Mouse (Mus musculus) CH12.LX (cell line): ENCODE measurements around the gene Zbtb39. TPM values are rescaled to one million over a fixed set of nuclear protein-coding genes. Genes with fewer than 3 reads are reported as not detected.
A peak's percentile ranks its signal among the peaks of the same experiment; 100 is the strongest.

Source experiments
- DNase-seq: peaks from one replicate; pipeline ENCODE4 v3.0.0-alpha.2; 2013; ENCODE audit errors: extremely low read depth
- H3K27ac ChIP-seq: 2 replicates; pipeline ENCODE4 v1.5.1; 2012; ENCODE audit warnings: low read depth, mild to moderate bottlenecking, control low read depth, moderate library complexity; ENCODE audit not compliant: insufficient read depth
- H3K27me3 ChIP-seq: replicated peaks from 2 replicates; pipeline ENCODE3; 2012; ENCODE audit warnings: inconsistent platforms
- H3K36me3 ChIP-seq, 2 experiments: replicated peaks in 1 of 2; 2 replicates each; pipeline versions ENCODE3 to v1.6.1; 2012; ENCODE audit warnings: inconsistent platforms in 1 of 2, low read length in 1 of 2, mild to moderate bottlenecking in 1 of 2, mixed read lengths in 1 of 2, moderate library complexity in 1 of 2; ENCODE audit not compliant: control insufficient read depth in 1 of 2, insufficient read depth in 1 of 2
- H3K4me1 ChIP-seq, 2 experiments: 2 replicates each; pipeline ENCODE4 v1.6.1; 2012; ENCODE audit warnings: inconsistent platforms in 1 of 2, moderate library complexity in 1 of 2; ENCODE audit not compliant: insufficient read depth in 2 of 2, control insufficient read depth in 1 of 2
- H3K4me2 ChIP-seq: 2 replicates; pipeline ENCODE4 v1.6.1; 2012; ENCODE audit warnings: low read depth, mild to moderate bottlenecking, control low read depth; ENCODE audit not compliant: poor library complexity, insufficient read depth, severe bottlenecking
- H3K4me3 ChIP-seq, 3 experiments: fragments of 150-350 bp in 1 of 3; sonication (generic) in 1 of 3; replicated peaks in 1 of 3; 2 replicates each; pipeline versions ENCODE3 to v1.5.1; 2011 to 2012; ENCODE audit warnings: low read depth in 2 of 3, low read length in 2 of 3, mild to moderate bottlenecking in 2 of 3, moderate library complexity in 2 of 3, control low read depth in 1 of 3, improper control_type of control experiment in 1 of 3, inconsistent platforms in 1 of 3, mixed read lengths in 1 of 3; ENCODE audit not compliant: poor library complexity in 1 of 3
- H3K79me2 ChIP-seq: replicated peaks from 2 replicates; pipeline ENCODE4 v1.6.1; 2012; ENCODE audit warnings: mild to moderate bottlenecking, moderate library complexity; ENCODE audit not compliant: control insufficient read depth, poor library complexity, insufficient read depth, severe bottlenecking; ENCODE audit errors: extremely low read depth
- H3K9ac ChIP-seq: 2 replicates; pipeline ENCODE4 v1.6.1; 2012; ENCODE audit warnings: low read depth, mild to moderate bottlenecking, control low read depth, moderate library complexity; ENCODE audit not compliant: insufficient read depth
- H3K9me3 ChIP-seq: replicated peaks from 2 replicates; pipeline ENCODE3; 2012; ENCODE audit warnings: low read length, inconsistent platforms, mixed read lengths
- CTCF ChIP-seq, 2 experiments: IDR thresholded peaks in 1 of 2; conservative IDR thresholded peaks in 1 of 2; 2 replicates each; pipeline ENCODE4 v1.5.1; 2011 to 2012; ENCODE audit warnings: low read depth in 2 of 2, low read length in 2 of 2, improper control_type of control experiment in 1 of 2, inconsistent platforms in 1 of 2, mild to moderate bottlenecking in 1 of 2, moderate library complexity in 1 of 2
- E2F4 ChIP-seq: IDR thresholded peaks from 2 replicates; pipeline ENCODE4 v1.6.1; 2011; ENCODE audit warnings: low read depth, low read length, improper control_type of control experiment; ENCODE audit not compliant: insufficient replicate concordance
- ELF1 ChIP-seq: IDR thresholded peaks from 2 replicates; pipeline ENCODE4 v1.6.1; 2014; ENCODE audit warnings: low read depth, mild to moderate bottlenecking, inconsistent platforms, low read length, improper control_type of control experiment
- GABPA ChIP-seq: IDR thresholded peaks from 2 replicates; pipeline ENCODE4 v1.6.1; 2012; ENCODE audit warnings: low read depth, low read length, improper control_type of control experiment, inconsistent platforms; ENCODE audit not compliant: insufficient replicate concordance
- IRF4 ChIP-seq: IDR thresholded peaks from 2 replicates; pipeline ENCODE4 v1.6.1; 2014; ENCODE audit warnings: low read depth, mild to moderate bottlenecking, inconsistent platforms, low read length, improper control_type of control experiment
- JUN ChIP-seq: IDR thresholded peaks from 2 replicates; pipeline ENCODE4 v1.6.1; 2011; ENCODE audit warnings: low read depth, mild to moderate bottlenecking, low read length, improper control_type of control experiment, moderate library complexity; ENCODE audit not compliant: insufficient read depth
- JUND ChIP-seq: conservative IDR thresholded peaks from 2 replicates; pipeline ENCODE4 v1.6.1; 2011; ENCODE audit warnings: low read depth, low read length, improper control_type of control experiment
- MAX ChIP-seq: IDR thresholded peaks from 2 replicates; pipeline ENCODE4 v1.6.1; 2011; ENCODE audit warnings: low read length, improper control_type of control experiment
- MAZ ChIP-seq: IDR thresholded peaks from 2 replicates; pipeline ENCODE4 v1.6.1; 2012; ENCODE audit warnings: low read depth, mild to moderate bottlenecking, inconsistent platforms, low read length, improper control_type of control experiment, moderate library complexity
- MXI1 ChIP-seq: IDR thresholded peaks from 2 replicates; pipeline ENCODE4 v1.6.1; 2011; ENCODE audit warnings: mild to moderate bottlenecking, low read depth, low read length, improper control_type of control experiment
- MYC ChIP-seq: IDR thresholded peaks from 2 replicates; pipeline ENCODE4 v1.6.1; 2011; ENCODE audit warnings: low read depth, mild to moderate bottlenecking, improper control_type of control experiment, low read length
- NELFE ChIP-seq: IDR thresholded peaks from 2 replicates; pipeline ENCODE4 v1.6.1; 2011; ENCODE audit warnings: low read depth, low read length, improper control_type of control experiment
- POLR2A ChIP-seq: IDR thresholded peaks from 2 replicates; pipeline ENCODE4 v1.6.1; 2011; ENCODE audit warnings: low read depth, mild to moderate bottlenecking, improper control_type of control experiment, low read length
- POLR2AphosphoS2 ChIP-seq: IDR thresholded peaks from 2 replicates; pipeline ENCODE4 v1.6.1; 2011; ENCODE audit warnings: low read depth, low read length, improper control_type of control experiment
- RAD21 ChIP-seq: IDR thresholded peaks from 2 replicates; pipeline ENCODE4 v1.6.1; 2011; ENCODE audit warnings: low read depth, mild to moderate bottlenecking, low read length, improper control_type of control experiment, moderate library complexity
- RCOR1 ChIP-seq: conservative IDR thresholded peaks from 2 replicates; pipeline ENCODE4 v1.6.1; 2012; ENCODE audit warnings: low read depth, mild to moderate bottlenecking, inconsistent platforms, low read length, improper control_type of control experiment
- SMC3 ChIP-seq: IDR thresholded peaks from 2 replicates; pipeline ENCODE4 v1.6.1; 2011; ENCODE audit warnings: low read depth, low read length, improper control_type of control experiment
- TBP ChIP-seq: conservative IDR thresholded peaks from 2 replicates; pipeline ENCODE4 v1.6.1; 2011; ENCODE audit warnings: low read depth, low read length, improper control_type of control experiment
- TCF12 ChIP-seq: IDR thresholded peaks from 2 replicates; pipeline ENCODE4 v1.6.1; 2014; ENCODE audit warnings: low read depth, mild to moderate bottlenecking, inconsistent platforms, low read length, improper control_type of control experiment
- ZKSCAN1 ChIP-seq: IDR thresholded peaks from 2 replicates; pipeline ENCODE4 v1.6.1; 2012; ENCODE audit warnings: low read depth, inconsistent platforms, low read length, improper control_type of control experiment, borderline replicate concordance
- dilution Hi-C: fragments of 300-500 bp; cut with MboI; formaldehyde crosslinking; loops from 2 replicates; pipeline ENCODE4 v1.14.3; 2020; ENCODE audit warnings: low sequenced_read_pairs; ENCODE audit not compliant: extremely low pct_unique_long_range_greater_than_20kb, extremely low pct_ligation_motif_present
- in situ Hi-C: fragments of 300-500 bp; cut with MboI; formaldehyde crosslinking; loops from 3 replicates; pipeline ENCODE4 v1.14.3; 2019; ENCODE audit warnings: low sequenced_read_pairs, low pct_ligation_motif_present, low pct_unique_long_range_greater_than_20kb, mixed read lengths
- polyA plus RNA-seq: library from polyadenylated mRNA; unstranded; fragments of >175 nt; gene quantifications from 2 replicates; pipeline ENCODE4 v1.2.1, GENCODE M21; 2012; ENCODE audit warnings: low read depth; ENCODE audit not compliant: insufficient read length
- total RNA-seq, 2 experiments: library from RNA; depleted of rRNA; stranded (reverse); fragments of 300-350 nt in 1 of 2; fragments of >200 nt in 1 of 2; gene quantifications; 2 replicates each; pipeline ENCODE4 v1.2.3; 2012 to 2014

Zbtb39 gene
- total and polyA plus RNA-seq, 3 experiments = 1.1 to 5.0 (median 4.2) TPM

GRCm38 (mm10) chr10:127738151-127738882 lies 1.0 kb upstream of the Zbtb39 start:
- Histone ChIP-seq H3K4me1 (peaks cover 5 to 20% of the 10 kb centered on the region in 2 experiments; a peak in 2 of 4 replicates), H3K4me3 (peak overlapping the region in 2 of 3 experiments; percentile 10 to 43), H3K27me3 (peaks cover 16% of the 10 kb centered on the region), H3K9me3 (no peaks in the 10 kb centered on the region), H3K36me3 (peaks cover 21 to 22% of the 10 kb centered on the region in 2 experiments), H3K27ac (no peak overlapping the region), H3K9ac (no peak overlapping the region), H3K79me2 (peaks cover 5% of the 10 kb centered on the region; the same call in 1 of the 2 replicates), H3K4me2 (peak overlapping the region; percentile 39; the same call in 1 of the 2 replicates)
- in situ Hi-C loops = loop anchor here (10.0 to 25.0 kb wide), 3 partner anchors 64 to 199 kb away; no protein-coding TSS in a partner anchor
- peak; percentile 42 for DNase-seq
- dilution Hi-C loops = no loop called here
- TF ChIP-seq RAD21 = peak; percentile 28
- TF ChIP-seq IRF4 = no peak
- TF ChIP-seq E2F4 = no peak
- TF ChIP-seq SMC3 = peak; percentile 41
- TF ChIP-seq CTCF (conservative IDR thresholded peaks at IDR 0.05 in 1 of 2, IDR thresholded peaks at IDR 0.05 in 1 of 2; ENCODE audit: low read depth in 2 of 2, low read length in 2 of 2) = peak; percentile 36 to 67

DNA sequence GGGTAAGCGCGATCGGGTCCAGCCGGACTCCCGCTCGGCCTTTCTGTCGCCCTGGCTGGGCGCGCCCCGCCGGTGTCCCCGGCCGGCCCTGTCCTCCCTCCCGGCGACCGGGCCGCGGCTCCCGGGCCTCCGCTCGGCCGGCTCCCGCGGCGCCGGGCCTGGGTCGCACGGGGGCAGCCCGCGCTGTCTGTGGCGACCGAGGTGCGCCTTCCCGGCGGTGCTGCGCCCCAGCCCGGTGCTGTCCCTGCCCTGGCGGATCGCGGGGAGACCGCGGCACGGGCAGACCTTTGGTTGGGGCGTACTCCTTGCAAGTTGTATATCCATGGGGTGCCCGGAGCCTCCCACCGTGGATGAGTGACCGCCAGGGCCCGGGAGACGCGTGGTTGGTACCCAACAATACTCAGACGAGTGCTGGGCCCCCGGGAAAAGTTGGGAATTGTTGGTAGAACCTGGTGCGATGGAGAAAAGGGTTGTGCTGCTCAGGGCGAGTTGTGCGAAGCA lies 373 bp downstream of the Zbtb39 start:
- Histone ChIP-seq H3K4me1 (peaks cover 5 to 23% of the 10 kb centered on the region in 2 experiments; a peak in 2 of 4 replicates), H3K9me3 (no peaks in the 10 kb centered on the region), H3K27ac (no peak overlapping the region), H3K36me3 (peaks cover 32 to 35% of the 10 kb centered on the region in 2 experiments), H3K4me2 (peak overlapping the region; percentile 51)
- in situ Hi-C loops = loop anchor here (10.0 to 25.0 kb wide), 3 partner anchors 65 to 198 kb away; no protein-coding TSS in a partner anchor
- dilution Hi-C loops = no loop called here
- no peak for TF ChIP-seq MYC
- no peak for TF ChIP-seq POLR2A
- no peak for TF ChIP-seq ZKSCAN1
- TF ChIP-seq TCF12 = no peak
- no peak for TF ChIP-seq SMC3
- no peak for TF ChIP-seq JUND
- TF ChIP-seq, all 38 proteins: peak for 0
- peak; percentile 10 for DNase-seq
- H3K9ac ChIP-seq = peak overlapping the region; percentile 93
- H3K27me3 ChIP-seq = peaks cover 13% of the 10 kb centered on the region
- H3K4me3 ChIP-seq = peak overlapping the region; percentile 49 to 96 (median 83)
- peaks cover 5% of the 10 kb centered on the region; the same call in 1 of the 2 replicates for H3K79me2 ChIP-seq

DNA sequence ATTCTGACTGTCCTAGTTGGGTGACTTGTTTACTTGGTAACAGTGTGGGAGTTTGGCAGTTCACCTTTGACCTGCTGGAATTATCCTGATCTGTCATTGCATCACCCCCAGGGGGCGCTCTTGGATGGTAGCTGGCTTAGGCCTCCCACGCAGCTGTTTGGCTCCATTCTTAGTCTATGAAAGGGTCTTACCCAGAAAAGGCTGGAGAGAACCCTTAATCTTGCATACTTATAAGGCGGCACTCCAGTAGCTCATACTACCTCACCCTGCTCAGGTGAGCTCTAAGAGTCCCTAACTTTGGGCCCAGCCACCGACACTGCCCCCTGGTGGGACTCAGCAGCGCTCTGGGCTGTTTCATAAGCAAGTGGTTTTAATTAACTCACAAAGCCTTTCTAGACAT lies 5.3 kb downstream of the Zbtb39 start:
- H3K27me3 ChIP-seq = no peaks in the 10 kb centered on the region
- dilution Hi-C loops = no loop called here
- peak; percentile 51 for DNase-seq
- H3K36me3 ChIP-seq = peaks cover 32 to 61% of the 10 kb centered on the region in 2 experiments
- no peak overlapping the region for H3K4me3 ChIP-seq
- H3K27ac ChIP-seq = no peak overlapping the region
- H3K79me2 ChIP-seq = peaks cover 5% of the 10 kb centered on the region; the same call in 1 of the 2 replicates
- H3K4me1 ChIP-seq = peaks cover 5 to 29% of the 10 kb centered on the region in 2 experiments; a peak in 2 of 4 replicates
- TF ChIP-seq MAX (no peak), RAD21 (peak; percentile 15), CTCF (conservative IDR thresholded peaks at IDR 0.05 in 1 of 2, IDR thresholded peaks at IDR 0.05 in 1 of 2; ENCODE audit: low read depth in 2 of 2, low read length in 2 of 2) (peak; percentile 81 to 85), E2F4 (no peak), NELFE (no peak), POLR2AphosphoS2 (no peak), GABPA (no peak), SMC3 (peak; percentile 18; the same call in 1 of the 2 replicates), JUN (no peak), JUND (no peak), RCOR1 (no peak), MAZ (no peak), MXI1 (no peak), ELF1 (no peak), TBP (no peak)
- no peak overlapping the region for H3K9ac ChIP-seq
- H3K4me2 ChIP-seq = no peak overlapping the region
- in situ Hi-C loops = loop anchor here (25.0 kb wide), 1 partner anchor 193 kb away; no protein-coding TSS in a partner anchor
- H3K9me3 ChIP-seq = no peaks in the 10 kb centered on the region
